Mouse (Mus musculus): Measurements from ENCODE around the gene Brd3. TPM values are rescaled to one million over a fixed set of nuclear protein-coding genes. Genes with fewer than 3 reads are reported as not detected.

Gene Brd3
- polyA plus RNA-seq, 1 experiment from 2014 or later, result 124 TPM

- no peak for ATAC-seq (replicated peaks; ENCODE audit: low FRiP score)
- Histone ChIP-seq H3K27ac (peak overlapping the region; percentile 97), H3K4me3 (replicated peaks) (peak overlapping the region; percentile 100), H3K9me3 (replicated peaks) (no peaks in the 10 kb centered on the region), H3K36me3 (no peaks in the 10 kb centered on the region; the same call in 1 of the 2 replicates), H3K9ac (peak overlapping the region; percentile 57), H3K27me3 (no peaks in the 10 kb centered on the region), H3K4me2 (peak overlapping the region; percentile 86), H3K4me1 (peaks cover 36% of the 10 kb centered on the region)
- 25% methylated on average over 11 of the region's 11 CpGs for WGBS
Observed at GRCm38 (mm10) chr2:27476303-27477192, 30.9 kb downstream of the Brd3 start.

GRCm38 (mm10) chr2:27475495-27476302 is 31.8 kb downstream of the Brd3 start:
- Histone ChIP-seq H3K27me3 (no peaks in the 10 kb centered on the region), H3K27ac (peak overlapping the region; percentile 97), H3K36me3 (no peaks in the 10 kb centered on the region; the same call in 1 of the 2 replicates), H3K9ac (peak overlapping the region; percentile 98), H3K4me1 (peaks cover 45% of the 10 kb centered on the region), H3K4me3 (replicated peaks) (peak overlapping the region; percentile 100), H3K4me2 (peak overlapping the region; percentile 86), H3K9me3 (replicated peaks) (no peaks in the 10 kb centered on the region)
- ATAC-seq (replicated peaks; ENCODE audit: low FRiP score), result peak; percentile 99
- WGBS, result under 1% methylated on average over 85 of the region's 96 CpGs

GRCm38 (mm10) chr2:27474621-27475484 is 32.6 kb downstream of the Brd3 start:
- Histone ChIP-seq H3K9me3 (replicated peaks) (no peaks in the 10 kb centered on the region), H3K27ac (peak overlapping the region; percentile 97), H3K27me3 (no peaks in the 10 kb centered on the region), H3K4me1 (peaks cover 53% of the 10 kb centered on the region), H3K4me3 (replicated peaks) (peak overlapping the region; percentile 100), H3K4me2 (peak overlapping the region; percentile 86), H3K36me3 (no peaks in the 10 kb centered on the region; the same call in 1 of the 2 replicates), H3K9ac (peak overlapping the region; percentile 98)
- ATAC-seq (replicated peaks; ENCODE audit: low FRiP score), result peak; percentile 52
- under 1% methylated on average over 73 of the region's 84 CpGs for WGBS

- Histone ChIP-seq H3K36me3 (peaks cover 5% of the 10 kb centered on the region; the same call in 1 of the 2 replicates), H3K9ac (peak overlapping the region; percentile 98), H3K27ac (peak overlapping the region; percentile 97), H3K4me2 (peak overlapping the region; percentile 86), H3K27me3 (no peaks in the 10 kb centered on the region), H3K4me3 (replicated peaks) (peak overlapping the region; percentile 100), H3K9me3 (replicated peaks) (no peaks in the 10 kb centered on the region), H3K4me1 (peaks cover 63% of the 10 kb centered on the region)
- ATAC-seq (replicated peaks; ENCODE audit: low FRiP score), result no peak
- 10% methylated on average over 4 of the region's 4 CpGs for WGBS
Observed at GRCm38 (mm10) chr2:27473911-27474310, 33.6 kb downstream of the Brd3 start.

GRCm38 (mm10) chr2:27473061-27473765 is 34.2 kb downstream of the Brd3 start:
- Histone ChIP-seq H3K4me2 (peak overlapping the region; percentile 86), H3K27ac (no peak overlapping the region), H3K27me3 (no peaks in the 10 kb centered on the region), H3K9ac (peak overlapping the region; percentile 98; the same call in 1 of the 2 replicates), H3K9me3 (replicated peaks) (no peaks in the 10 kb centered on the region), H3K36me3 (peaks cover 9% of the 10 kb centered on the region), H3K4me3 (replicated peaks) (peak overlapping the region; percentile 100), H3K4me1 (peaks cover 66% of the 10 kb centered on the region)
- no peak for ATAC-seq (replicated peaks; ENCODE audit: low FRiP score)
- WGBS, result 57% methylated on average over 7 of the region's 7 CpGs

- Histone ChIP-seq H3K9me3 (replicated peaks) (no peaks in the 10 kb centered on the region), H3K36me3 (peaks cover 20% of the 10 kb centered on the region), H3K9ac (no peak overlapping the region), H3K4me1 (peaks cover 69% of the 10 kb centered on the region), H3K4me3 (replicated peaks) (no peak overlapping the region), H3K4me2 (no peak overlapping the region), H3K27ac (no peak overlapping the region), H3K27me3 (no peaks in the 10 kb centered on the region)
- ATAC-seq (replicated peaks; ENCODE audit: low FRiP score), result no peak
Observed at GRCm38 (mm10) chr2:27471170-27471584, 36.3 kb downstream of the Brd3 start.

GRCm38 (mm10) chr2:27470535-27470934 is 36.9 kb downstream of the Brd3 start:
- 84% methylated on average over 2 of the region's 2 CpGs for WGBS
- no peak overlapping the region for H3K9ac ChIP-seq
- H3K27ac ChIP-seq, result no peak overlapping the region

GRCm38 (mm10) chr2:27469991-27470355 is 37.5 kb downstream of the Brd3 start:
- Histone ChIP-seq H3K27me3 (no peaks in the 10 kb centered on the region), H3K4me3 (replicated peaks) (no peak overlapping the region), H3K4me2 (no peak overlapping the region), H3K4me1 (peaks cover 68% of the 10 kb centered on the region), H3K9ac (no peak overlapping the region), H3K27ac (peak overlapping the region; percentile 30; the same call in 1 of the 2 replicates), H3K9me3 (replicated peaks) (no peaks in the 10 kb centered on the region), H3K36me3 (peaks cover 31% of the 10 kb centered on the region)
- WGBS, result 53% methylated on average over 3 of the region's 3 CpGs
- no peak for ATAC-seq (replicated peaks; ENCODE audit: low FRiP score)

More at GRCm38 (mm10) chr2:27470535-27470934, 36.9 kb downstream of the Brd3 start:
- ATAC-seq (replicated peaks; ENCODE audit: low FRiP score), result no peak
- Histone ChIP-seq H3K4me1 (peaks cover 68% of the 10 kb centered on the region), H3K4me2 (no peak overlapping the region), H3K4me3 (replicated peaks) (no peak overlapping the region), H3K9me3 (replicated peaks) (no peaks in the 10 kb centered on the region), H3K36me3 (peaks cover 27% of the 10 kb centered on the region), H3K27me3 (no peaks in the 10 kb centered on the region)

GRCm38 (mm10) chr2:27469292-27469990 is 38.0 kb downstream of the Brd3 start:
- Histone ChIP-seq H3K4me1 (peaks cover 68% of the 10 kb centered on the region), H3K27me3 (no peaks in the 10 kb centered on the region), H3K9me3 (replicated peaks) (no peaks in the 10 kb centered on the region), H3K9ac (0 out of 2 replicates have a peak overlapping the region, but pooled peaks have one; percentile 22), H3K27ac (peak overlapping the region; percentile 30; the same call in 1 of the 2 replicates), H3K36me3 (peaks cover 36% of the 10 kb centered on the region), H3K4me2 (no peak overlapping the region), H3K4me3 (replicated peaks) (no peak overlapping the region)
- no peak for ATAC-seq (replicated peaks; ENCODE audit: low FRiP score)
- 66% methylated on average over 4 of the region's 4 CpGs for WGBS

- H3K9ac ChIP-seq, result no peak overlapping the region
- ATAC-seq (replicated peaks; ENCODE audit: low FRiP score), result no peak
- no peaks in the 10 kb centered on the region for H3K27me3 ChIP-seq
- 74% methylated on average over 4 of the region's 4 CpGs for WGBS
- H3K27ac ChIP-seq, result no peak overlapping the region
- peaks cover 10% of the 10 kb centered on the region for H3K4me1 ChIP-seq
- no peak overlapping the region for H3K4me2 ChIP-seq
- peaks cover 89% of the 10 kb centered on the region for H3K36me3 ChIP-seq
- no peak overlapping the region for H3K4me3 ChIP-seq (replicated peaks)
- H3K9me3 ChIP-seq (replicated peaks), result no peaks in the 10 kb centered on the region
Observed at GRCm38 (mm10) chr2:27462901-27463300, 44.6 kb downstream of the Brd3 start.
